Mouse (Mus musculus) gastrocnemius, adult 8-10 months (tissue): ENCODE measurements around the gene Oip5. TPM values are rescaled to one million over a fixed set of nuclear protein-coding genes. Genes with fewer than 3 reads are reported as not detected.
"Not testable (repeated sequence)": the region's sequence is repeated elsewhere in the genome, so short reads cannot be mapped to it uniquely, and the experiment has no call there.

Experiments
- DNase-seq, 2 experiments: peaks; one replicate each; pipeline ENCODE4 v3.0.0; 2022; ENCODE audit warnings: low spot score in 2 of 2
- total RNA-seq, 4 experiments: library from RNA; stranded (reverse); gene quantifications; 2 replicates each; pipeline ENCODE4 v1.2.4; 2022

The Oip5 gene
- under 1 TPM in 1 of 4 experiments, not detected in 3; 0.27 TPM for total RNA-seq

- peak; percentile 80 to 86 for DNase-seq
Observed at GRCm38 (mm10) chr2:119618199-119618982, at the start of gene Oip5, which contains the start of gene Nusap1. Gene Oip5 (minus strand): TSS chr2:119618469. Gene Nusap1 (plus strand): TSS chr2:119618298.

- not testable (repeated sequence) for DNase-seq
Observed at GRCm38 (mm10) chr2:119665744-119666143, 47.5 kb upstream of the Oip5 start.

GRCm38 (mm10) chr2:119662220-119663182 lies 44.2 kb upstream of the Oip5 start, which contains the start of gene Ndufaf1:
Gene Ndufaf1 (minus strand): TSS chr2:119662827.
- peak; percentile 59 to 64 for DNase-seq

GRCm38 (mm10) chr2:119644254-119644653 lies 26.0 kb upstream of the Oip5 start:
- DNase-seq, result no peak

- DNase-seq, result no peak
Observed at GRCm38 (mm10) chr2:119641214-119641912, 23.1 kb upstream of the Oip5 start.

GRCm38 (mm10) chr2:119636781-119637180 lies 18.5 kb upstream of the Oip5 start:
- DNase-seq, result no peak

GRCm38 (mm10) chr2:119621302-119621701 lies 3.0 kb upstream of the Oip5 start:
- no peak for DNase-seq

GRCm38 (mm10) chr2:119619002-119619401 lies 733 bp upstream of the Oip5 start:
- not testable (repeated sequence) for DNase-seq

- no peak for DNase-seq
Observed at GRCm38 (mm10) chr2:119617841-119618198, 449 bp downstream of the Oip5 start.

GRCm38 (mm10) chr2:119607023-119607422 lies 11.2 kb downstream of the Oip5 start:
- no peak for DNase-seq

GRCm38 (mm10) chr2:119605361-119605973 lies 12.8 kb downstream of the Oip5 start:
- no peak for DNase-seq

- no peak for DNase-seq
Observed at GRCm38 (mm10) chr2:119603909-119604308, 14.4 kb downstream of the Oip5 start.

- no peak for DNase-seq
Observed at GRCm38 (mm10) chr2:119602488-119602887, 15.8 kb downstream of the Oip5 start.

- not testable (repeated sequence) for DNase-seq
Observed at GRCm38 (mm10) chr2:119601575-119601974, 16.7 kb downstream of the Oip5 start.

GRCm38 (mm10) chr2:119601027-119601426 lies 17.2 kb downstream of the Oip5 start:
- no peak for DNase-seq

GRCm38 (mm10) chr2:119596781-119597330 lies 21.4 kb downstream of the Oip5 start:
- DNase-seq, result no peak

GRCm38 (mm10) chr2:119595308-119595707 lies 23.0 kb downstream of the Oip5 start:
- no peak for DNase-seq

GRCm38 (mm10) chr2:119594113-119594981 lies 23.9 kb downstream of the Oip5 start:
- peak; percentile 90 to 93 for DNase-seq

GRCm38 (mm10) chr2:119593765-119594112 lies 24.5 kb downstream of the Oip5 start:
- DNase-seq, result no peak

GRCm38 (mm10) chr2:119591247-119591646 lies 27.0 kb downstream of the Oip5 start:
- no peak for DNase-seq
